Mouse (Mus musculus): ENCODE data around the gene Smpdl3b. TPM values are rescaled to one million over a fixed set of nuclear protein-coding genes. Genes with fewer than 3 reads are reported as not detected.
"Not testable (repeated sequence)": the region's sequence is repeated elsewhere in the genome, so short reads cannot be mapped to it uniquely, and the experiment has no call there.

Smpdl3b gene
- polyA plus RNA-seq, 1 experiment from 2014 or later, result 1.7 TPM

- 91% methylated on average over 4 of the region's 4 CpGs for WGBS
- Histone ChIP-seq H3K36me3 (ENCODE audit: control insufficient read depth, insufficient read depth, low read length) (no peaks in the 10 kb centered on the region), H3K27ac (ENCODE audit: low read depth, low read length) (no peak overlapping the region), H3K4me3 (ENCODE audit: low read depth, low read length) (no peak overlapping the region), H3K27me3 (ENCODE audit: control insufficient read depth, insufficient read depth, low read length) (no peaks in the 10 kb centered on the region), H3K4me1 (replicated peaks; ENCODE audit: control insufficient read depth, insufficient read depth, low read length) (no peaks in the 10 kb centered on the region), H3K4me2 (replicated peaks; ENCODE audit: low read depth, low read length) (no peak overlapping the region), H3K9ac (ENCODE audit: low read depth, low read length) (no peak overlapping the region), H3K9me3 (ENCODE audit: control insufficient read depth, low read length) (no peaks in the 10 kb centered on the region)
- DNase-seq (ENCODE audit: low spot score) (no peak), ATAC-seq (ENCODE audit: low FRiP score) (no peak)
These were observed 8.3 kb downstream of the Smpdl3b start for GRCm38 (mm10) chr4:132748778-132749177.

GRCm38 (mm10) chr4:132747664-132748259 is 9.3 kb downstream of the Smpdl3b start:
- no peak overlapping the region for H3K27ac ChIP-seq (ENCODE audit: low read depth, low read length)
- no peak overlapping the region for H3K9ac ChIP-seq (ENCODE audit: low read depth, low read length)
- no peaks in the 10 kb centered on the region for H3K4me1 ChIP-seq (replicated peaks; ENCODE audit: control insufficient read depth, insufficient read depth, low read length)
- 78% methylated on average over 9 of the region's 9 CpGs for WGBS
- H3K4me3 ChIP-seq (ENCODE audit: low read depth, low read length), result no peak overlapping the region
- no peaks in the 10 kb centered on the region for H3K9me3 ChIP-seq (ENCODE audit: control insufficient read depth, low read length)
- ATAC-seq (ENCODE audit: low FRiP score) (no peak), DNase-seq (ENCODE audit: low spot score) (no peak)
- no peaks in the 10 kb centered on the region for H3K27me3 ChIP-seq (ENCODE audit: control insufficient read depth, insufficient read depth, low read length)
- no peak overlapping the region for H3K4me2 ChIP-seq (replicated peaks; ENCODE audit: low read depth, low read length)
- H3K36me3 ChIP-seq (ENCODE audit: control insufficient read depth, insufficient read depth, low read length), result no peaks in the 10 kb centered on the region

- no peaks in the 10 kb centered on the region for H3K4me1 ChIP-seq (replicated peaks; ENCODE audit: control insufficient read depth, insufficient read depth, low read length)
- 86% methylated on average over 9 of the region's 9 CpGs for WGBS
- no peaks in the 10 kb centered on the region for H3K9me3 ChIP-seq (ENCODE audit: control insufficient read depth, low read length)
- H3K4me2 ChIP-seq (replicated peaks; ENCODE audit: low read depth, low read length), result no peak overlapping the region
- H3K27ac ChIP-seq (ENCODE audit: low read depth, low read length), result no peak overlapping the region
- H3K36me3 ChIP-seq (ENCODE audit: control insufficient read depth, insufficient read depth, low read length), result no peaks in the 10 kb centered on the region
- no peaks in the 10 kb centered on the region for H3K27me3 ChIP-seq (ENCODE audit: control insufficient read depth, insufficient read depth, low read length)
- ATAC-seq (ENCODE audit: low FRiP score) (no peak), DNase-seq (ENCODE audit: low spot score) (no peak)
- H3K9ac ChIP-seq (ENCODE audit: low read depth, low read length), result no peak overlapping the region
- no peak overlapping the region for H3K4me3 ChIP-seq (ENCODE audit: low read depth, low read length)
These were observed 10.0 kb downstream of the Smpdl3b start for GRCm38 (mm10) chr4:132746911-132747517.

- 83% methylated on average over 11 of the region's 11 CpGs for WGBS
- Histone ChIP-seq H3K27me3 (ENCODE audit: control insufficient read depth, insufficient read depth, low read length) (no peaks in the 10 kb centered on the region), H3K27ac (ENCODE audit: low read depth, low read length) (no peak overlapping the region), H3K9ac (ENCODE audit: low read depth, low read length) (no peak overlapping the region), H3K9me3 (ENCODE audit: control insufficient read depth, low read length) (no peaks in the 10 kb centered on the region), H3K36me3 (ENCODE audit: control insufficient read depth, insufficient read depth, low read length) (no peaks in the 10 kb centered on the region), H3K4me2 (replicated peaks; ENCODE audit: low read depth, low read length) (no peak overlapping the region), H3K4me3 (ENCODE audit: low read depth, low read length) (no peak overlapping the region), H3K4me1 (replicated peaks; ENCODE audit: control insufficient read depth, insufficient read depth, low read length) (no peaks in the 10 kb centered on the region)
- ATAC-seq (ENCODE audit: low FRiP score), result no peak
- no peak for DNase-seq (ENCODE audit: low spot score)
These were observed 12.8 kb downstream of the Smpdl3b start for GRCm38 (mm10) chr4:132743992-132744911.

GRCm38 (mm10) chr4:132741491-132741890 is 15.6 kb downstream of the Smpdl3b start:
- Histone ChIP-seq H3K27me3 (ENCODE audit: control insufficient read depth, insufficient read depth, low read length) (no peaks in the 10 kb centered on the region), H3K4me3 (ENCODE audit: low read depth, low read length) (no peak overlapping the region), H3K9ac (ENCODE audit: low read depth, low read length) (no peak overlapping the region), H3K4me1 (replicated peaks; ENCODE audit: control insufficient read depth, insufficient read depth, low read length) (no peaks in the 10 kb centered on the region), H3K27ac (ENCODE audit: low read depth, low read length) (no peak overlapping the region), H3K36me3 (ENCODE audit: control insufficient read depth, insufficient read depth, low read length) (no peaks in the 10 kb centered on the region), H3K4me2 (replicated peaks; ENCODE audit: low read depth, low read length) (no peak overlapping the region), H3K9me3 (ENCODE audit: control insufficient read depth, low read length) (no peaks in the 10 kb centered on the region)
- DNase-seq (ENCODE audit: low spot score) (no peak), ATAC-seq (ENCODE audit: low FRiP score) (no peak)
- WGBS, result 91% methylated on average over 7 of the region's 7 CpGs

- H3K4me2 ChIP-seq (replicated peaks; ENCODE audit: low read depth, low read length); H3K27me3 ChIP-seq (ENCODE audit: control insufficient read depth, insufficient read depth, low read length); H3K36me3 ChIP-seq (ENCODE audit: control insufficient read depth, insufficient read depth, low read length); DNase-seq (ENCODE audit: low spot score); ATAC-seq (ENCODE audit: low FRiP score); H3K9ac ChIP-seq (ENCODE audit: low read depth, low read length); H3K27ac ChIP-seq (ENCODE audit: low read depth, low read length); H3K4me1 ChIP-seq (replicated peaks; ENCODE audit: control insufficient read depth, insufficient read depth, low read length); H3K4me3 ChIP-seq (ENCODE audit: low read depth, low read length); H3K9me3 ChIP-seq (ENCODE audit: control insufficient read depth, low read length): not testable (repeated sequence)
- 92% methylated on average over 9 of the region's 9 CpGs for WGBS
These were observed 19.9 kb downstream of the Smpdl3b start for GRCm38 (mm10) chr4:132737154-132737553.

- WGBS, result 77% methylated on average over 3 of the region's 3 CpGs
- Histone ChIP-seq H3K27ac (ENCODE audit: low read depth, low read length) (no peak overlapping the region), H3K27me3 (ENCODE audit: control insufficient read depth, insufficient read depth, low read length) (no peaks in the 10 kb centered on the region)
These were observed 21.2 kb downstream of the Smpdl3b start for GRCm38 (mm10) chr4:132735894-132736293.

GRCm38 (mm10) chr4:132735389-132735788 is 21.7 kb downstream of the Smpdl3b start:
- H3K9ac ChIP-seq (ENCODE audit: low read depth, low read length), result no peak overlapping the region
- no peaks in the 10 kb centered on the region for H3K36me3 ChIP-seq (ENCODE audit: control insufficient read depth, insufficient read depth, low read length)
- WGBS, result 79% methylated on average over 2 of the region's 2 CpGs
- H3K4me1 ChIP-seq (replicated peaks; ENCODE audit: control insufficient read depth, insufficient read depth, low read length), result no peaks in the 10 kb centered on the region
- no peak overlapping the region for H3K27ac ChIP-seq (ENCODE audit: low read depth, low read length)
- H3K4me3 ChIP-seq (ENCODE audit: low read depth, low read length), result no peak overlapping the region
- no peak for DNase-seq (ENCODE audit: low spot score)
- ATAC-seq (ENCODE audit: low FRiP score), result no peak
- no peak overlapping the region for H3K4me2 ChIP-seq (replicated peaks; ENCODE audit: low read depth, low read length)
- no peaks in the 10 kb centered on the region for H3K9me3 ChIP-seq (ENCODE audit: control insufficient read depth, low read length)
- no peaks in the 10 kb centered on the region for H3K27me3 ChIP-seq (ENCODE audit: control insufficient read depth, insufficient read depth, low read length)

More at GRCm38 (mm10) chr4:132735894-132736293, 21.2 kb downstream of the Smpdl3b start:
- Histone ChIP-seq H3K9ac (ENCODE audit: low read depth, low read length) (no peak overlapping the region), H3K9me3 (ENCODE audit: control insufficient read depth, low read length) (no peaks in the 10 kb centered on the region), H3K4me1 (replicated peaks; ENCODE audit: control insufficient read depth, insufficient read depth, low read length) (no peaks in the 10 kb centered on the region), H3K4me3 (ENCODE audit: low read depth, low read length) (no peak overlapping the region), H3K36me3 (ENCODE audit: control insufficient read depth, insufficient read depth, low read length) (no peaks in the 10 kb centered on the region), H3K4me2 (replicated peaks; ENCODE audit: low read depth, low read length) (no peak overlapping the region)
- no peak for ATAC-seq (ENCODE audit: low FRiP score)
- DNase-seq (ENCODE audit: low spot score), result no peak
